Mouse (Mus musculus) Patski (cell line): Measurements from ENCODE around the gene Kremen1. TPM values are rescaled to one million over a fixed set of nuclear protein-coding genes. Genes with fewer than 3 reads are reported as not detected.

Experiments used
- ATAC-seq: fragments of 100-300 bp; one replicate; pipeline ENCODE4 v1.8.0; 2021
- CTCF ChIA-PET: fragments of 350-600 bp; sonication (Branson Sonifier 250); formaldehyde crosslinking; loops from one replicate; lab custom pipeline; 2022; ENCODE audit warnings: inconsistent platforms; lab: Charles Lee
- POLR2A ChIA-PET: fragments of 350-600 bp; sonication (Branson Sonifier 250); formaldehyde crosslinking; loops from one replicate; lab custom pipeline; 2022; ENCODE audit warnings: antibody characterized with exemption, inconsistent platforms; lab: Charles Lee
- DNase-seq: peaks from one replicate; pipeline ENCODE4 v3.0.0-alpha.2; 2011; ENCODE audit warnings: low read depth, low spot score
- H3K27me3 ChIP-seq: fragments of 371-371 bp; one replicate; pipeline ENCODE4 v1.5.1; 2021
- CTCF ChIP-seq: fragments of 100-300 bp; IDR thresholded peaks from one replicate; pipeline ENCODE4 v1.5.1; 2021
- in situ Hi-C: fragments of 300-500 bp; cut with MboI; formaldehyde crosslinking; loops from 3 replicates; pipeline ENCODE4 v1.11.1; 2018; ENCODE audit warnings: low pct_unique_long_range_greater_than_20kb, mixed read lengths
- polyA plus RNA-seq: library from polyadenylated mRNA; unstranded; gene quantifications from one replicate; pipeline ENCODE4 v1.2.3, GENCODE M21; 2021

Gene Kremen1
- polyA plus RNA-seq, 1 experiment from 2014 or later: 73.0 TPM

DNA sequence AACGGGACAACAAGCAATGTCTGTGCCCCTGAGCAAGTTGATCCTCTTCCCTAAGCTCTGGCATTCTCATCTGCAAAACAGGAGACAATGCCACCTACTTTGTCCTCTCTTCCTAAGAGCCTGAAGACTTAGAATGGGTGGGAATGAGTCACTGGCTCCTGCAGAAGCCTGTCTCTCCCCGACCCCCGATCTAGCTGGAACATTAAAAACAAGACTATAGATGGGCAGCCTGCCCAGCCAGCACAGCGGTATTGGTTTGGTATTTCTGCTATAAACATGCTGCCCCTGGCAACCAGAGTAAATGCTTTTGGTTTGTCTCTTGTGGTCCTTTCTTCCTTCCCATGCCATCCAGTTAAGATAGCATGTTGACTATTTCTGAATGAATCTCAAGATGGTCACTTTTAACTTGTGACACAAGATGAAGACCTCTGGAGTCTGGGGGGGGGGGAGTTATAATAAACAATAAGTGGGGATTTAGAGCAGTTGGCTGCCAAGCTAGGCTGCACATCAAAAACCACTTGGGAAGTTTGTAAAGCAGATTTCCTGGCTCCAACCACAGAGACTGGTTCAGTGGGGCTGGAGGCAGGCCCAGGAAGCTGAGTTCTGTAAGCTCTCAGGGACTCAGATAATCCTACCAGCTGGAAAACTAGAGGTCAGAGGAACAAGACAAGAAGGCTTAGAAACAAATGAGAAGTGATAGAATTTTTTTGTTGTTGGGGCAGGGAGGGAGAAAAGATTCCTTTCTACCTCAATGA lies 28.6 kb upstream of the Kremen1 start:
- ATAC-seq (no peak), DNase-seq (no peak)
- ChIA-PET POLR2A (interaction anchor here (0.9 kb wide), 1 partner anchor 87 kb away, joined by 3 read pairs; no protein-coding TSS in a partner anchor), CTCF (interaction anchor here (0.7 to 4.2 kb wide), 18 partner anchors 8 to 190 kb away, joined by 3 to 23 read pairs (median 4); no protein-coding TSS in a partner anchor)
- H3K27me3 ChIP-seq: no peaks in the 10 kb centered on the region
- in situ Hi-C loops: loop anchor here (5.0 kb wide), 5 partner anchors 108 to 337 kb away; no protein-coding TSS in a partner anchor
- no peak for TF ChIP-seq CTCF

DNA sequence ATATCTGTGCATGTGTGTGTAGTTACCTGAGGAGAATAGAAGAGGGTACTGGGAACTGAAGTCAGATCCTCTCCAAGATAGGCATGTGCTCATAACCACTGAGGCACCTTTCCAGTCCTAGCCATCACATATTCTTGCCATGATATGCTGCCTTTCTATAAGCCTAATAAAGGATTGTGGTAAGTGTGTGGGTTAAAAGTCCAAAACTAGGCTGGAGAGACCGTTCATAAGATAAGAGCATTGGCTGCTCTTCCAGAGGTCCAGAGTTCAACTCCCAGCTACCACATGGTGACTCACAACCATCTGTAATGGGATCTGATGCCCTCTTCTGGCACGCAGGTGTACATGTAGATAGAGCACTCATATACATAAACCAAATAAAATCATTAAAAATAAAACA lies 22.6 kb upstream of the Kremen1 start:
- in situ Hi-C loops: no loop called here
- no peak for TF ChIP-seq CTCF

DNA sequence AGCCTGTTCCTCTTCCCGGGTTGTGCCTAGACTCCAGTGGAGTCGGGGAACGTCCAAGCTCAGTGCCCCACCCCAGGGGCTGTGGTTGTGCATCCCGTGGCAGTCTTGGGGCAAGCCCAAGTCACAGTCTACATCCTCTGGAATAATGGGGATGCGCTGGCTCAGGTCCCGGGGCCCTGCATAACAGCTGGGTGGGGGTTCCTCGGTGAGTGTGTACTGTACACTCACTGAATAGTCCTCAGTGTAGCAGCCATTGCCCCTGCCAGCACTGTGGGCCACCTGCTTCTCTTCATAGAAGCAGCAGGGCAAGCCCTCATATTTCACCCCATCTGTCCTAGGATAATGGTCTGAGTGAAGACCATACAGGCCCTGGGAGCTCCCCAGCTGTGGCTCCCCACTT lies 19.6 kb upstream of the Kremen1 start:
- DNase-seq (no peak), ATAC-seq (no peak)
- TF ChIP-seq CTCF: no peak
- CTCF ChIA-PET: interaction anchor here (0.9 to 1.5 kb wide), 2 partner anchors 9 to 99 kb away, joined by 3 read pairs; no protein-coding TSS in a partner anchor
- no peaks in the 10 kb centered on the region for H3K27me3 ChIP-seq
- in situ Hi-C loops: no loop called here
- POLR2A ChIA-PET: no interaction called here

More for the DNA sequence above, 22.6 kb upstream of the Kremen1 start:
- H3K27me3 ChIP-seq: no peaks in the 10 kb centered on the region
- CTCF ChIA-PET: no interaction called here
- DNase-seq (no peak), ATAC-seq (no peak)
- POLR2A ChIA-PET: no interaction called here

DNA sequence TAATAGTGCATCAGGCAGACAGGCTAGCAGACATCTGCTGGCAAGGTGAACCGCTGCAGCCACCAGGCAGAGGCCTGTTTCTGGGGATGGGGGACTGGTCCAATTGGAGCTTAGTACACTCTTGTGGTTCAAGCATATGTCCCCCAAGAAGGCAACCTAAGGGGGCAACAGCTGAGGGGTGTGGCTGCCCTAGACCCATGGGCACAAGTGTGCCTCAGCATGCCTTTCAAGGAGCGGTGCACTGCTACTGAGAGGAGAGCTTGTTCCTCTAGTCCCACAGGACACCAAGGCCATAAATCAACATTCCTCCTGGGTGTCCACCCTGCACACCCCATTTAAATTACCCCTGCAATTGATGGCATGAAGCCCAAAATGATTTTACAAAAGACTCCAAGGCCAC lies 17.1 kb upstream of the Kremen1 start:
- TF ChIP-seq CTCF: no peak
- ATAC-seq (no peak), DNase-seq (no peak)
- ChIA-PET CTCF (interaction anchor here (0.9 to 1.2 kb wide), 2 partner anchors 11 to 163 kb away, joined by 3 read pairs; no protein-coding TSS in a partner anchor), POLR2A (interaction anchor here (0.9 kb wide), 1 partner anchor 120 kb away, joined by 4 read pairs; no protein-coding TSS in a partner anchor)
- in situ Hi-C loops: no loop called here
- H3K27me3 ChIP-seq: no peaks in the 10 kb centered on the region

DNA sequence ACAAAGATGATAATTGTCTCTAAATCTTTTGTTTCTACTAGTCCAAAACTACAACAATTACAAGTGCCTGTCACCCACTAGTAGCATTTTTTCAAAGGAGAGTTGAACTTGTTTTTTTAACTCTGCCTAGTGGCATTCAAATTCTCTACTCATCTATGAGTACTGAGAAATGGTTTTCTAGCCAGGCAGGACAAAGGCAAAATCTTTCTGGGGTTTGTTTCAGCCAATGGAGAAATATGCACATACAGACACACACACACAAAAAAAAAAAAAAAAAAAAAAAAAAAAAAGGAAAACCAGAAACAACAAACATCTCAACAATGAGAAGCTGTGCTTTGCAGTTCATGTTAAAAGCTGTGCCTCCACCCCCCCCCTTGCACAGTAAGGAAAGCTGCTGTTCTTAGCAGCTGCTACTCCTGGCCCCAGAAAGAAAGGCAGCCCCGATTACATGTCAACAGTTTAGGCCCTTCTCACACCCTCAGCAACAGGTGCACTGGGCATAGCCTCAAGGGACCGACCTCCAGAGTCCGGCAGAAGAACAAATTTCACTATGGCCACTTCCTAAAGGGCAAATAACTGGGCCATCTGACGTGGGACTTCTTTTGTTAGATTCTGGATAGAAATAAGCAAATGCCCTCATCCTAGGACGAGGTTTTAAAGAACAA lies 16.1 kb upstream of the Kremen1 start:
- no peaks in the 10 kb centered on the region for H3K27me3 ChIP-seq
- ATAC-seq (no peak), DNase-seq (no peak)
- no peak for TF ChIP-seq CTCF
- CTCF ChIA-PET: no interaction called here
- POLR2A ChIA-PET: interaction anchor here (0.7 kb wide), 1 partner anchor 56 kb away, joined by 6 read pairs; no protein-coding TSS in a partner anchor
- in situ Hi-C loops: no loop called here

DNA sequence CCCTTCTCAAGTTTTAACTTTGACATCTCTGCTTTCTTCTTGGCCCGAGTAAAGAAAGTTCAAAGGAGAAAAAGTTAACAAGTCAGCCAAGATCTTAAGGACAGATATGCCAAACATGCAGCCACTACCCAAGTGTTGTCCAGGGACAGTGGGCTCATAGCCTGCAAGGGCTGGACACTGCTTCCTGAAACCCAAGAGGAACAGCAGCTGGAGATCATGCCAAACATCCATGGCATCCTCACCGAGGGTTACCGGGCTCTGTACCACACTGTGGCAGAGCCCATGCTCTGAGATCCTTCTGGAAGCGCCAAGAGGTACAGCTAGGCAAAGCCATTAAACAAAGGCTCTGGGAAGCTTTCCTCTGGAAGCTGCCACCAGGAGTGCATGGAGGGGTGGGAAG lies 13.9 kb upstream of the Kremen1 start:
- H3K27me3 ChIP-seq: no peaks in the 10 kb centered on the region
- DNase-seq (no peak), ATAC-seq (no peak)
- TF ChIP-seq CTCF: no peak
- in situ Hi-C loops: no loop called here
- ChIA-PET CTCF (no interaction called here), POLR2A (no interaction called here)

DNA sequence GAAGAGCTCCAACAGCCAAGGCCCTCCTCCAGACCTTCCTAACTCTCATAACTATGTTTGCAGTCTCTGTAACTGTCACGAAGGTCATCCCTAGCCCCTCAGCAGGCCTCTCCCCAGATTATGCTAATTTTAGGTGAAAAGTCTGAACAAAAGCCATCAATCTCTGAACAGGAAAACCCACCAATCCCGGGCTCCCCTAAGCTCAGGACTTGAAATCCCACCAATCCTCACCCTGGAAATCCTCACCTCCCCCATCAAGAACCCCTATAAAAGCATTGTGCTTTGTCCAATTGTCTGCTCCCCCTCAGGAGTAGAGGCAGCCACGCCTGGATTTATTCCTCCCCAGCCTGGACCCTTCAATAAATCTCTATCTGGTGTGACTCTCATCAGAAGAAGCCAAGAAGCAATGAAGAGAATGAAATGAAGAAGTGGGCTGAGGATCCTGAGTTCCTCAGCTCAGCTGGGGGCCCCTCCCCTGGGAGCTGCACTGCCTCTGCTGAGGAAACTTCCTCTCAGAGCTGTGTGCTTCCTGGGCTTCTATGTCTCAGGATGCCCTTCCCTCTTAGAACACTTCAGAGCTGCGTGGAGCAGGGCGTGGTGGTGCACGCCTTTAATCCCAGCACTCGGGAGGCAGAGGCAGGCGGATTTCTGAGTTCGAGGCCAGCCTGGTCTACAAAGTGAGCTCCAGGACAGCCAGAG lies 11.3 kb upstream of the Kremen1 start:
- ChIA-PET CTCF (no interaction called here), POLR2A (no interaction called here)
- DNase-seq (no peak), ATAC-seq (no peak)
- H3K27me3 ChIP-seq: no peaks in the 10 kb centered on the region
- TF ChIP-seq CTCF: no peak
- in situ Hi-C loops: no loop called here

DNA sequence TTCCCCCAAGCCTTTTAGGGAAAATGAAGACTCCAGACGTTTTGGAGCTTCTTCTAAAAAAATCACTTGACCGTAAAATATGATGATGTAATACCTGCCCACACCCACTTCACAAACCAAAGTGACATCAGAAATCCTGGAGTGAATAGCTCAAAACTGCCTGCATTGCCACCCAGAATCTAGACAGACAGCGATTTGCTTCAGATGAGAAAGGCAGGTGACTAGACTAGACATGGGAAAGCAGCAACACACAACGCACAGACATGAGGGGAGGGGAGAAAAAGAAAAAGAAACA lies 10.7 kb upstream of the Kremen1 start:
- POLR2A ChIA-PET: no interaction called here

DNA sequence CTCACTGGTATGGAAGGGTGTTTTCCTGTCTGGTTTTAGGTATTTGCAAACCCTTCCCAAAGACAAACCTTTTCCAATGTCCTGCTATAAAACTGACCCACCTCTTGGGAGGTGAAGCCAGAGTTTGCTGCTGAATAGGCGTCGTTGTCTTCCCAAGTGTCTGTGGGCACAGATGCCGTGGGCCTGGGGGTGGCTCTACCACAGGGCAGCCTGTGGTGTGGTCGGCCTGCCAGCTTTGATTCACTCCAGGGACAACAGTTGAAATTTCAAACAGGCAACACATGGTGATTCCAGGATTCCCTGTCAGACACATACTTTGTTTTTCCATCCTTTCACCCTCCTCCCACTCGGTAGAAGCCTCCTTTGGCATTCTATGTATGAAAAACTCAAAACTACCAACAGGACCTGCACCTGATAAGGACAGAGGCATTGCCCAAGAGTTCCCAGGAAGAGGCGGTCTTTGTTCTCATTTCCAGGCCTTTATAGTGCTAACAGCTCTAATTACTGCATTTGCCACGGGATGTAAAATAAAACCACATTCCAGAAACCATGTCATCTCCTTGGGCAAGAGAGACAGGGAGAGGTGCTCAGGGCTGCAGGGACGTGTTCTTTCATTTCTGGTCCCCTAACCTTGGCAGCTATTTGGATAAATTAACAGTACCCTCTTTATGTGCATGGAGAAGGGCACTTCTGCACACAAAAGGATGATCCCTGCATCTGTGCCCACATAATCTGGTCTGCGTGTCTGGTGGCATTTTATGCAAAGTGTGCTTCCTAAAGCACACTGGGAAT lies 10.1 kb upstream of the Kremen1 start:
- ChIA-PET CTCF (no interaction called here), POLR2A (no interaction called here)
- in situ Hi-C loops: no loop called here
- no peak for ATAC-seq
- H3K27me3 ChIP-seq: no peaks in the 10 kb centered on the region
- no peak for TF ChIP-seq CTCF
- DNase-seq: no peak

More for the DNA sequence above, 10.7 kb upstream of the Kremen1 start:
- in situ Hi-C loops: no loop called here
- no peak for TF ChIP-seq CTCF
- CTCF ChIA-PET: no interaction called here
- ATAC-seq (no peak), DNase-seq (no peak)
- H3K27me3 ChIP-seq: no peaks in the 10 kb centered on the region

DNA sequence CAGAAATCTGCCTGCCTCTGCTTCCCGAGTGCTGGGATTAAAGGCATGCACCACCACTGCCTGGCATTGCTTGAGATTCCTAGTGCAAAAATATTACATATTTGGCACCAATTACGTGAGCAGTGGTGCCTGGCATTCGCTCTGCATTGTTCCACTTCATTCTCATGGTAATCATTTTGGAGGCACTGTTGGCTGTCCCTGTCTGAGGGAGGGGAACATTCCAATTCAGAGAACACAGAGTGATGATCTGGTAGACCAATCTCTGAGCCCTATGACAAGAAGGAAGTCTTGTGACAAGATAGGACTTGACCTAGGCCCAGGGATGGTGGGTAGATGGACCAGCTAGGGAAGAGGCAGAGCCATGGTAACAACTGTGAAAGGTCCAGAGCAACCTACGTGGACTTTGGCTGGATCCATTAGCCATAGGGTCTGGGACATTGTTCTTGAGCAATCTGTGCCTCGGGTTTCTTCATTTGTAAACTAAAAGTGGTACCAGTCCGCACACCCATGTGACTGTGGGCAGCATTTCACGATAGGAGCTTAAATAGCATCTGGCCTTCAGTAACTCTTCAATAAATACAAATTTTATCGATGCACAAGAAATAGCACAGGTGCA lies 8.6 kb upstream of the Kremen1 start:
- H3K27me3 ChIP-seq: no peaks in the 10 kb centered on the region
- CTCF ChIA-PET: no interaction called here
- POLR2A ChIA-PET: no interaction called here
- in situ Hi-C loops: no loop called here
- no peak for ATAC-seq
- no peak for TF ChIP-seq CTCF
- no peak for DNase-seq
